Mouse (Mus musculus): ENCODE results near the gene Peli3. TPM values are rescaled to one million over a fixed set of nuclear protein-coding genes. Genes with fewer than 3 reads are reported as not detected.
"Not testable (repeated sequence)": the region's sequence is repeated elsewhere in the genome, so short reads cannot be mapped to it uniquely, and the experiment has no call there.

The Peli3 gene
- 0.46 and 0.92 TPM in 2 replicates for polyA plus RNA-seq (2016; fragmentation: Nextera tagmentation; extraction: Ambion mirVana)

- peaks cover 42% of the 10 kb centered on the region for H3K27me3 ChIP-seq (replicated peaks)
- under 1% methylated on average over 53 of the region's 55 CpGs for WGBS
- no peak within 1 kb of the TSS for H3K27ac ChIP-seq (ENCODE audit: poor library complexity, severe bottlenecking)
These were observed at the start of gene Peli3 for GRCm38 (mm10) chr19:4942551-4943252. Peli3 (minus strand) TSS chr19:4943127.

GRCm38 (mm10) chr19:4992371-4992770, 49.4 kb upstream of the Peli3 start:
- no peak overlapping the region for H3K9ac ChIP-seq
- 11% methylated on average over 8 of the region's 8 CpGs for WGBS
- H3K4me1 ChIP-seq (replicated peaks): peaks cover 46% of the 10 kb centered on the region
- ATAC-seq (ENCODE audit: insufficient number of reproducible peaks, low FRiP score): no peak
- H3K27ac ChIP-seq (ENCODE audit: poor library complexity, severe bottlenecking): peak overlapping the region; percentile 78
- no peaks in the 10 kb centered on the region for H3K36me3 ChIP-seq
- H3K27me3 ChIP-seq (replicated peaks): peaks cover 25% of the 10 kb centered on the region
- H3K4me3 ChIP-seq: no peak overlapping the region
- peak overlapping the region; percentile 49 for H3K4me2 ChIP-seq
- no peaks in the 10 kb centered on the region for H3K9me3 ChIP-seq (replicated peaks)

More at GRCm38 (mm10) chr19:4942551-4943252, at the start of gene Peli3:
- ATAC-seq (ENCODE audit: insufficient number of reproducible peaks, low FRiP score): peak; percentile 95
- H3K9me3 ChIP-seq (replicated peaks): no peaks in the 10 kb centered on the region
- no peaks in the 10 kb centered on the region for H3K36me3 ChIP-seq
- H3K4me3 ChIP-seq: peak within 1 kb of the TSS; percentile 62
- peak within 1 kb of the TSS; percentile 67 for H3K9ac ChIP-seq
- H3K4me1 ChIP-seq (replicated peaks): peaks cover 15% of the 10 kb centered on the region
- H3K4me2 ChIP-seq: peak within 1 kb of the TSS; percentile 95

GRCm38 (mm10) chr19:4990716-4991115, 47.8 kb upstream of the Peli3 start:
- Histone ChIP-seq H3K27me3 (replicated peaks) (peaks cover 35% of the 10 kb centered on the region), H3K4me3 (peak overlapping the region; percentile 27; the same call in 1 of the 2 replicates)

GRCm38 (mm10) chr19:4990256-4990625, 47.3 kb upstream of the Peli3 start, which contains the start of gene Npas4:
Npas4 (minus strand) TSS chr19:4990316.
- 0 out of 2 replicates have a peak, but pooled peaks cover 4% of the 10 kb centered on the region for H3K36me3 ChIP-seq
- no peak within 1 kb of the TSS; the same call in 1 of the 2 replicates for H3K9ac ChIP-seq
- H3K27me3 ChIP-seq (replicated peaks): peaks cover 39% of the 10 kb centered on the region
- H3K9me3 ChIP-seq (replicated peaks): no peaks in the 10 kb centered on the region
- ATAC-seq (ENCODE audit: insufficient number of reproducible peaks, low FRiP score): no peak
- 22% methylated on average over 4 of the region's 4 CpGs for WGBS
- peak within 1 kb of the TSS; percentile 61 for H3K4me2 ChIP-seq
- H3K4me1 ChIP-seq (replicated peaks): peaks cover 46% of the 10 kb centered on the region
- no peak within 1 kb of the TSS for H3K27ac ChIP-seq (ENCODE audit: poor library complexity, severe bottlenecking)
- peak within 1 kb of the TSS; percentile 27; the same call in 1 of the 2 replicates for H3K4me3 ChIP-seq

More at GRCm38 (mm10) chr19:4990716-4991115, 47.8 kb upstream of the Peli3 start:
- Histone ChIP-seq H3K27ac (ENCODE audit: poor library complexity, severe bottlenecking) (no peak overlapping the region), H3K9ac (no peak overlapping the region; the same call in 1 of the 2 replicates), H3K36me3 (0 out of 2 replicates have a peak, but pooled peaks cover 4% of the 10 kb centered on the region), H3K9me3 (replicated peaks) (no peaks in the 10 kb centered on the region), H3K4me1 (replicated peaks) (peaks cover 46% of the 10 kb centered on the region), H3K4me2 (peak overlapping the region; percentile 61)
- no peak for ATAC-seq (ENCODE audit: insufficient number of reproducible peaks, low FRiP score)
- 2% methylated on average over 19 of the region's 22 CpGs for WGBS

- WGBS: 18% methylated on average over 46 of the region's 47 CpGs
- Histone ChIP-seq H3K27me3 (replicated peaks) (peaks cover 45% of the 10 kb centered on the region), H3K4me2 (peak overlapping the region; percentile 6; the same call in 1 of the 2 replicates), H3K36me3 (0 out of 2 replicates have a peak, but pooled peaks cover 4% of the 10 kb centered on the region), H3K4me1 (replicated peaks) (peaks cover 44% of the 10 kb centered on the region), H3K9ac (no peak overlapping the region), H3K27ac (ENCODE audit: poor library complexity, severe bottlenecking) (no peak overlapping the region), H3K4me3 (no peak overlapping the region), H3K9me3 (replicated peaks) (no peaks in the 10 kb centered on the region)
- ATAC-seq (ENCODE audit: insufficient number of reproducible peaks, low FRiP score): no peak
These were observed 46.7 kb upstream of the Peli3 start for GRCm38 (mm10) chr19:4989434-4990255.

- 3% methylated on average over 13 of the region's 13 CpGs for WGBS
- peaks cover 38% of the 10 kb centered on the region for H3K4me1 ChIP-seq (replicated peaks)
- H3K4me2 ChIP-seq: no peak overlapping the region
- no peak overlapping the region for H3K27ac ChIP-seq (ENCODE audit: poor library complexity, severe bottlenecking)
- H3K4me3 ChIP-seq: no peak overlapping the region
- peaks cover 52% of the 10 kb centered on the region for H3K27me3 ChIP-seq (replicated peaks)
- no peak overlapping the region for H3K9ac ChIP-seq
- ATAC-seq (ENCODE audit: insufficient number of reproducible peaks, low FRiP score): no peak
- H3K36me3 ChIP-seq: 0 out of 2 replicates have a peak, but pooled peaks cover 4% of the 10 kb centered on the region
- H3K9me3 ChIP-seq (replicated peaks): no peaks in the 10 kb centered on the region
These were observed 46.1 kb upstream of the Peli3 start for GRCm38 (mm10) chr19:4989013-4989412.

- no peak for ATAC-seq (ENCODE audit: insufficient number of reproducible peaks, low FRiP score)
- no peak overlapping the region for H3K27ac ChIP-seq (ENCODE audit: poor library complexity, severe bottlenecking)
- no peaks in the 10 kb centered on the region for H3K9me3 ChIP-seq (replicated peaks)
- H3K4me3 ChIP-seq: no peak overlapping the region
- H3K27me3 ChIP-seq (replicated peaks): peaks cover 45% of the 10 kb centered on the region
- H3K4me2 ChIP-seq: no peak overlapping the region
- no peaks in the 10 kb centered on the region for H3K4me1 ChIP-seq (replicated peaks)
- H3K9ac ChIP-seq: no peak overlapping the region
- H3K36me3 ChIP-seq: 0 out of 2 replicates have a peak, but pooled peaks cover 1% of the 10 kb centered on the region
These were observed 38.8 kb upstream of the Peli3 start for GRCm38 (mm10) chr19:4981767-4982166.

- peaks cover 38% of the 10 kb centered on the region for H3K36me3 ChIP-seq
- H3K9me3 ChIP-seq (replicated peaks): no peaks in the 10 kb centered on the region
These were observed 25.3 kb upstream of the Peli3 start for GRCm38 (mm10) chr19:4968236-4968635.

GRCm38 (mm10) chr19:4961928-4962601, 19.1 kb upstream of the Peli3 start, which contains the start of gene Mrpl11:
Mrpl11 (plus strand) TSS chr19:4962147.
- peaks cover 31% of the 10 kb centered on the region for H3K36me3 ChIP-seq
- H3K9ac ChIP-seq: peak within 1 kb of the TSS; percentile 93
- H3K4me1 ChIP-seq (replicated peaks): 0 out of 2 replicates have a peak, but pooled peaks cover 7% of the 10 kb centered on the region
- WGBS: under 1% methylated on average over 34 of the region's 34 CpGs
- H3K27ac ChIP-seq (ENCODE audit: poor library complexity, severe bottlenecking): peak within 1 kb of the TSS; percentile 74; the same call in 1 of the 2 replicates
- peak within 1 kb of the TSS; percentile 90 for H3K4me2 ChIP-seq
- peak within 1 kb of the TSS; percentile 82 for H3K4me3 ChIP-seq
- no peaks in the 10 kb centered on the region for H3K27me3 ChIP-seq (replicated peaks)
- peak; percentile 96 for ATAC-seq (ENCODE audit: insufficient number of reproducible peaks, low FRiP score)
- no peaks in the 10 kb centered on the region for H3K9me3 ChIP-seq (replicated peaks)

More at GRCm38 (mm10) chr19:4968236-4968635, 25.3 kb upstream of the Peli3 start:
- no peak overlapping the region for H3K9ac ChIP-seq
- H3K4me1 ChIP-seq (replicated peaks): 0 out of 2 replicates have a peak, but pooled peaks cover under 1% of the 10 kb centered on the region
- H3K4me2 ChIP-seq: no peak overlapping the region
- no peak overlapping the region for H3K4me3 ChIP-seq
- 87% methylated on average over 2 of the region's 2 CpGs for WGBS
- H3K27me3 ChIP-seq (replicated peaks): no peaks in the 10 kb centered on the region
- ATAC-seq (ENCODE audit: insufficient number of reproducible peaks, low FRiP score): no peak
- no peak overlapping the region for H3K27ac ChIP-seq (ENCODE audit: poor library complexity, severe bottlenecking)

- H3K4me3 ChIP-seq; H3K36me3 ChIP-seq; H3K9ac ChIP-seq; H3K27ac ChIP-seq (ENCODE audit: poor library complexity, severe bottlenecking); H3K27me3 ChIP-seq (replicated peaks); H3K9me3 ChIP-seq (replicated peaks); H3K4me1 ChIP-seq (replicated peaks); ATAC-seq (ENCODE audit: insufficient number of reproducible peaks, low FRiP score); H3K4me2 ChIP-seq: not testable (repeated sequence)
- 84% methylated on average over 9 of the region's 9 CpGs for WGBS
These were observed 5.7 kb upstream of the Peli3 start for GRCm38 (mm10) chr19:4948641-4949040.

Data from heart, embryonic 12.5 days (tissue).